Mouse (Mus musculus) ES-E14 (cell line): ENCODE data around the gene Mroh9.

Experiments
- CHD2 ChIP-seq: IDR thresholded peaks from 2 replicates; pipeline ENCODE4 v1.6.1; 2014; ENCODE audit warnings: mild to moderate bottlenecking, low read depth, low read length, inconsistent platforms
- ZC3H11A ChIP-seq: IDR thresholded peaks from 2 replicates; pipeline ENCODE4 v1.6.1; 2012; ENCODE audit warnings: low read depth, mild to moderate bottlenecking, inconsistent platforms, low read length, borderline replicate concordance

DNA sequence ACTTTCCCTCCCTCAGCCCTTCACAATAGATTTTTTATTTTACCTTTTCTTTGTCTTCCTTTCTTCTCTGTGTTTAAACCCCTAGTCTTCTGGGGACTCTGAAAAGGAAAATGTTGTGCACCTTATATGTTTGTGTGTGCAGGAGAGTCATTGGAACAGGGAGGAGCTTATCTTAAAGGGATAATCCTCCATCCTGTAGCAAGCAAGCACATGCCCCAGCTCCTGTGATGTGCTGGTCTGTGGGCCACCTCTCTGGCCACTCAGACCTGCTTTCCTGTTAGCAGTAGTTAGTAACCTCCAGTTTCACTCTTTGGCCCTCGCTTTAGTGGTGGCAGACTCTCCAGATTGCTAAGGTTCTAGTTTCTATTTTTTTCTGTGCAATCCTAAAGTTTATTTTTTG lies 101.0 kb downstream of the Mroh9 start, which contains the start of gene Fmo3:
- no peak for TF ChIP-seq ZC3H11A
- TF ChIP-seq CHD2 = no peak
